Mouse (Mus musculus): ENCODE measurements around the gene Clstn1.

DNA sequence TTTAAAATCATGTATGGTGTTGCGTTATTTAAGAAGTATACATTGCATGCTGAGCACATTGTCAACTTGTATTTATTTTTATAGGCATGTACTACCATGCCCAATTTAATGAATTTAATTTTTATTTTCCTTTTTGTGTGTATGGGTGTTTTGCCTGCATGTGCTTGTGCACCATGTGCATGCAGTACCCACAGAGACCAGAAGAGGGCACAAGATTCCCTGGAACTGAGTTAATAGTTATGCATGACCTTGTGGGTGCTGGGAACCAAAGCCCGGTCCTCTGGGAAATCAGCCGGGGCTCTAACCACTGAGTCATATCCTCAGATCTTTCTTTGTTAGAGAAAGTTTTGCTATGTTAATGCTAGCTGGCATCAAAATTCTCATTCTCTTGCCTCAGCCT lies 28.6 kb downstream of the Clstn1 start:
- TF ChIP-seq CTCF (IDR thresholded peaks at IDR 0.05; ENCODE audit: low read depth) (peak; percentile 43; the same call in 1 of the 2 replicates), EP300 (IDR thresholded peaks at IDR 0.05; ENCODE audit: low read depth) (no peak)

Data from liver, embryonic 14.5 days (tissue).